Mouse (Mus musculus): Measurements from ENCODE around the gene Myo1d. TPM values are rescaled to one million over a fixed set of nuclear protein-coding genes. Genes with fewer than 3 reads are reported as not detected.
A peak's percentile ranks its signal among the peaks of the same experiment; 100 is the strongest.

The Myo1d gene
- polyA plus RNA-seq, 1 experiment from 2014 or later, result 10.8 TPM

GRCm38 (mm10) chr11:80482921-80483320, 296.9 kb downstream of the Myo1d start:
- Histone ChIP-seq H3K4me3 (ENCODE audit: low read depth, low read length) (no peak overlapping the region), H3K27me3 (ENCODE audit: control insufficient read depth, insufficient read depth, low read length) (peaks cover 22% of the 10 kb centered on the region), H3K4me1 (ENCODE audit: control insufficient read depth, insufficient read depth, low read length) (peaks cover 18% of the 10 kb centered on the region), H3K9ac (ENCODE audit: low read depth, low read length) (0 out of 2 replicates have a peak overlapping the region, but pooled peaks have one; percentile 34), H3K27ac (ENCODE audit: low read depth, low read length) (no peak overlapping the region), H3K9me3 (replicated peaks; ENCODE audit: control insufficient read depth, low read length) (no peaks in the 10 kb centered on the region), H3K36me3 (ENCODE audit: control insufficient read depth, insufficient read depth, low read length) (no peaks in the 10 kb centered on the region), H3K4me2 (no peak overlapping the region)
- 89% methylated on average over 7 of the region's 7 CpGs for WGBS (ENCODE audit: insufficient replicate concordance)
- no peak for ATAC-seq (replicated peaks; ENCODE audit: insufficient number of reproducible peaks, low FRiP score, low TSS enrichment)

GRCm38 (mm10) chr11:80482347-80482746, 297.5 kb downstream of the Myo1d start:
- peaks cover 22% of the 10 kb centered on the region for H3K4me1 ChIP-seq (ENCODE audit: control insufficient read depth, insufficient read depth, low read length)
- no peak for ATAC-seq (replicated peaks; ENCODE audit: insufficient number of reproducible peaks, low FRiP score, low TSS enrichment)
- H3K27me3 ChIP-seq (ENCODE audit: control insufficient read depth, insufficient read depth, low read length), result peaks cover 24% of the 10 kb centered on the region
- no peaks in the 10 kb centered on the region for H3K9me3 ChIP-seq (replicated peaks; ENCODE audit: control insufficient read depth, low read length)
- no peaks in the 10 kb centered on the region for H3K36me3 ChIP-seq (ENCODE audit: control insufficient read depth, insufficient read depth, low read length)
- WGBS (ENCODE audit: insufficient replicate concordance), result 78% methylated on average over 10 of the region's 10 CpGs
- H3K9ac ChIP-seq (ENCODE audit: low read depth, low read length), result no peak overlapping the region
- no peak overlapping the region for H3K4me3 ChIP-seq (ENCODE audit: low read depth, low read length)
- H3K4me2 ChIP-seq, result no peak overlapping the region
- no peak overlapping the region for H3K27ac ChIP-seq (ENCODE audit: low read depth, low read length)

GRCm38 (mm10) chr11:80481409-80482050, 298.3 kb downstream of the Myo1d start:
- Histone ChIP-seq H3K4me3 (ENCODE audit: low read depth, low read length) (no peak overlapping the region), H3K9ac (ENCODE audit: low read depth, low read length) (no peak overlapping the region), H3K36me3 (ENCODE audit: control insufficient read depth, insufficient read depth, low read length) (no peaks in the 10 kb centered on the region), H3K4me1 (ENCODE audit: control insufficient read depth, insufficient read depth, low read length) (peaks cover 20% of the 10 kb centered on the region), H3K27ac (ENCODE audit: low read depth, low read length) (no peak overlapping the region), H3K4me2 (no peak overlapping the region), H3K9me3 (replicated peaks; ENCODE audit: control insufficient read depth, low read length) (no peaks in the 10 kb centered on the region), H3K27me3 (ENCODE audit: control insufficient read depth, insufficient read depth, low read length) (peaks cover 24% of the 10 kb centered on the region)
- 80% methylated on average over 13 of the region's 13 CpGs for WGBS (ENCODE audit: insufficient replicate concordance)
- no peak for ATAC-seq (replicated peaks; ENCODE audit: insufficient number of reproducible peaks, low FRiP score, low TSS enrichment)

- no peak for ATAC-seq (replicated peaks; ENCODE audit: insufficient number of reproducible peaks, low FRiP score, low TSS enrichment)
- Histone ChIP-seq H3K4me3 (ENCODE audit: low read depth, low read length) (no peak overlapping the region), H3K27ac (ENCODE audit: low read depth, low read length) (no peak overlapping the region), H3K9me3 (replicated peaks; ENCODE audit: control insufficient read depth, low read length) (no peaks in the 10 kb centered on the region), H3K36me3 (ENCODE audit: control insufficient read depth, insufficient read depth, low read length) (no peaks in the 10 kb centered on the region), H3K27me3 (ENCODE audit: control insufficient read depth, insufficient read depth, low read length) (peaks cover 24% of the 10 kb centered on the region), H3K4me2 (no peak overlapping the region), H3K4me1 (ENCODE audit: control insufficient read depth, insufficient read depth, low read length) (peaks cover 9% of the 10 kb centered on the region), H3K9ac (ENCODE audit: low read depth, low read length) (no peak overlapping the region)
- 83% methylated on average over 31 of the region's 31 CpGs for WGBS (ENCODE audit: insufficient replicate concordance)
These were observed 299.6 kb downstream of the Myo1d start for GRCm38 (mm10) chr11:80479906-80480866.

GRCm38 (mm10) chr11:80479425-80479824, 300.4 kb downstream of the Myo1d start:
- WGBS (ENCODE audit: insufficient replicate concordance), result 66% methylated on average over 5 of the region's 5 CpGs
- Histone ChIP-seq H3K4me2 (no peak overlapping the region), H3K9me3 (replicated peaks; ENCODE audit: control insufficient read depth, low read length) (no peaks in the 10 kb centered on the region), H3K27me3 (ENCODE audit: control insufficient read depth, insufficient read depth, low read length) (peaks cover 24% of the 10 kb centered on the region), H3K36me3 (ENCODE audit: control insufficient read depth, insufficient read depth, low read length) (no peaks in the 10 kb centered on the region), H3K27ac (ENCODE audit: low read depth, low read length) (no peak overlapping the region), H3K9ac (ENCODE audit: low read depth, low read length) (no peak overlapping the region), H3K4me3 (ENCODE audit: low read depth, low read length) (no peak overlapping the region), H3K4me1 (ENCODE audit: control insufficient read depth, insufficient read depth, low read length) (peaks cover 9% of the 10 kb centered on the region)
- no peak for ATAC-seq (replicated peaks; ENCODE audit: insufficient number of reproducible peaks, low FRiP score, low TSS enrichment)

- 0 out of 2 replicates have a peak, but pooled peaks cover 3% of the 10 kb centered on the region for H3K36me3 ChIP-seq (ENCODE audit: control insufficient read depth, insufficient read depth, low read length)
- H3K9me3 ChIP-seq (replicated peaks; ENCODE audit: control insufficient read depth, low read length), result no peaks in the 10 kb centered on the region
- no peak overlapping the region for H3K4me2 ChIP-seq
- H3K4me3 ChIP-seq (ENCODE audit: low read depth, low read length), result no peak overlapping the region
- WGBS (ENCODE audit: insufficient replicate concordance), result 74% methylated on average over 14 of the region's 14 CpGs
- H3K9ac ChIP-seq (ENCODE audit: low read depth, low read length), result no peak overlapping the region
- no peak overlapping the region for H3K27ac ChIP-seq (ENCODE audit: low read depth, low read length)
- peaks cover 21% of the 10 kb centered on the region for H3K27me3 ChIP-seq (ENCODE audit: control insufficient read depth, insufficient read depth, low read length)
- H3K4me1 ChIP-seq (ENCODE audit: control insufficient read depth, insufficient read depth, low read length), result peaks cover 7% of the 10 kb centered on the region
- ATAC-seq (replicated peaks; ENCODE audit: insufficient number of reproducible peaks, low FRiP score, low TSS enrichment), result no peak
These were observed 301.0 kb downstream of the Myo1d start for GRCm38 (mm10) chr11:80478694-80479412.

GRCm38 (mm10) chr11:80477341-80478199, 302.3 kb downstream of the Myo1d start:
- peaks cover 14% of the 10 kb centered on the region for H3K27me3 ChIP-seq (ENCODE audit: control insufficient read depth, insufficient read depth, low read length)
- H3K4me2 ChIP-seq, result peak overlapping the region; percentile 100
- peak overlapping the region; percentile 70 for H3K9ac ChIP-seq (ENCODE audit: low read depth, low read length)
- no peak; the same call in 1 of the 2 replicates for ATAC-seq (replicated peaks; ENCODE audit: insufficient number of reproducible peaks, low FRiP score, low TSS enrichment)
- peaks cover 7% of the 10 kb centered on the region for H3K4me1 ChIP-seq (ENCODE audit: control insufficient read depth, insufficient read depth, low read length)
- peak overlapping the region; percentile 72 for H3K4me3 ChIP-seq (ENCODE audit: low read depth, low read length)
- H3K36me3 ChIP-seq (ENCODE audit: control insufficient read depth, insufficient read depth, low read length), result peaks cover 7% of the 10 kb centered on the region; the same call in 1 of the 2 replicates
- H3K9me3 ChIP-seq (replicated peaks; ENCODE audit: control insufficient read depth, low read length), result no peaks in the 10 kb centered on the region
- WGBS (ENCODE audit: insufficient replicate concordance), result 16% methylated on average over 52 of the region's 55 CpGs
- H3K27ac ChIP-seq (ENCODE audit: low read depth, low read length), result peak overlapping the region; percentile 29; the same call in 1 of the 2 replicates

Measured in heart, embryonic 11.5 days (tissue).